ENCODE assay signal across 32 mouse cellular contexts in the genomic region with DNA sequence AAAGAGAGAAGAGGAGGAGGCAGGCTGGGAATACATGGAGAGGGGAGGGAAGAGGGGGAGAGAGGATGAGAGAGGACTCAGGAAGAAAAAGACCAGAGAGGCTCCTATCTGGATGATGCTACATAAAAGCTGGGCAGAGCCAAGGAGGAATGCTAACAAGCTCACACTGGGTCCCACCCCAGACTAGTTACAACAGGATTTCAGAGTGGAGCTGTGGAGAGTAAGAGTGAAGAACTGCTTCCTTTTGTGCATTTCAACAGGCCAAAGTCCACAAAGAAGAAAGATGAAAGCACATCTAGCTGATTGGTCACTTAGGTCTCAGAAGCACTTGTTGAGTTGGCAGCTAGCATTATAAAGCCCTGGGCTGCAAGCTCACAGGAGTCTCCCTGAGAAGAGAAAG. TPM values are rescaled to one million over a fixed set of nuclear protein-coding genes. Genes with fewer than 3 reads are reported as not detected.
DNase-seq lines count a peak whose midpoint lies in the region; ATAC-seq and TF ChIP-seq lines count a peak whose summit lies in the region.
"Had no signal": no experiment of that assay in that cellular context is flagged by ENCODE, and none has a peak within 500 bp of the region (broad histone marks: within the 10 kb centered on the region; RNA-seq: fewer than 3 reads in every experiment).

No protein-coding gene starts in this region.

- no peaks in the 10 kb centered on the region for H3K9me3 ChIP-seq in intestine, embryonic 15.5 days
- no peaks in the 10 kb centered on the region for H3K9me3 ChIP-seq in forebrain, postnatal 0 days (ENCODE audit: low read length)
- no peaks in the 10 kb centered on the region for H3K9me3 ChIP-seq in heart, embryonic 10.5 days
- no peaks in the 10 kb centered on the region for H3K9me3 ChIP-seq in midbrain, embryonic 14.5 days (ENCODE audit: control insufficient read depth, low read length)
- H3K9me3 ChIP-seq: embryonic facial prominence, embryonic 12.5 days; embryonic facial prominence, embryonic 15.5 days; hindbrain, embryonic 12.5 days; hindbrain, embryonic 15.5 days had no signal

- no peaks in the 10 kb centered on the region for H3K36me3 ChIP-seq in intestine, embryonic 15.5 days
- no peaks in the 10 kb centered on the region for H3K36me3 ChIP-seq in forebrain, postnatal 0 days (ENCODE audit: insufficient read depth)
- H3K36me3 ChIP-seq in heart, embryonic 10.5 days: peaks cover 4% of the 10 kb centered on the region; the same call in 1 of the 2 replicates
- no peaks in the 10 kb centered on the region for H3K36me3 ChIP-seq in midbrain, embryonic 14.5 days (ENCODE audit: control insufficient read depth, insufficient read depth, low read length)
- H3K36me3 ChIP-seq: hindbrain, embryonic 12.5 days; hindbrain, embryonic 15.5 days had no signal

- TF ChIP-seq CTCF in forebrain, postnatal 0 days (IDR thresholded peaks at IDR 0.05; ENCODE audit: low read depth): no peak

- no peak overlapping the region for H3K9ac ChIP-seq in intestine, embryonic 15.5 days
- H3K9ac ChIP-seq in forebrain, postnatal 0 days: no peak overlapping the region
- no peak overlapping the region for H3K9ac ChIP-seq in midbrain, embryonic 14.5 days (replicated peaks; ENCODE audit: low read length)
- H3K9ac ChIP-seq: embryonic facial prominence, embryonic 12.5 days; embryonic facial prominence, embryonic 15.5 days; hindbrain, embryonic 12.5 days; hindbrain, embryonic 15.5 days had no signal

- no peak overlapping the region for H3K27ac ChIP-seq in intestine, embryonic 15.5 days
- H3K27ac ChIP-seq in forebrain, postnatal 0 days (ENCODE audit: low read depth, low read length): no peak overlapping the region
- H3K27ac ChIP-seq in heart, embryonic 10.5 days: no peak overlapping the region
- no peak overlapping the region for H3K27ac ChIP-seq in midbrain, embryonic 14.5 days (replicated peaks; ENCODE audit: low read depth, low read length)
- H3K27ac ChIP-seq: embryonic facial prominence, embryonic 12.5 days; embryonic facial prominence, embryonic 15.5 days; hindbrain, embryonic 12.5 days; hindbrain, embryonic 15.5 days had no signal

- DNase-seq in ES-CJ7 (ENCODE audit: low read depth, low spot score) (peak; percentile 85), R1 (ENCODE audit: low read depth, low spot score) (peak; percentile 64)
- DNase-seq in large intestine, adult 2 months (ENCODE audit: low read depth, low spot score): peak; percentile 52
- no peak for DNase-seq in forebrain, postnatal 0 days
- DNase-seq in heart, embryonic 10.5 days (ENCODE audit: low spot score): no peak
- no peak for DNase-seq in midbrain, embryonic 14.5 days
- no peak for DNase-seq in testis, postnatal 14 days (ENCODE audit: low spot score)
- DNase-seq: adrenal gland, adult 8-10 months; adrenal gland, postnatal 36 days; B cell, adult 2 months; cerebellum, adult 18-20 months; cerebellum, adult 9-10 months; cerebellum, postnatal 25 days; gastrocnemius, postnatal 25 days; heart, adult 18-20 months had no signal

- no peaks in the 10 kb centered on the region for H3K27me3 ChIP-seq in intestine, embryonic 15.5 days (replicated peaks)
- no peaks in the 10 kb centered on the region for H3K27me3 ChIP-seq in forebrain, postnatal 0 days (ENCODE audit: insufficient read depth, low read length)
- H3K27me3 ChIP-seq in heart, embryonic 10.5 days (ENCODE audit: insufficient read depth, poor library complexity, severe bottlenecking): no peaks in the 10 kb centered on the region
- H3K27me3 ChIP-seq in midbrain, embryonic 14.5 days (ENCODE audit: control insufficient read depth, insufficient read depth, low read length): no peaks in the 10 kb centered on the region
- H3K27me3 ChIP-seq: CH12.LX; embryonic facial prominence, embryonic 12.5 days; embryonic facial prominence, embryonic 15.5 days; hindbrain, embryonic 12.5 days; hindbrain, embryonic 15.5 days had no signal

- H3K4me3 ChIP-seq in intestine, embryonic 15.5 days (replicated peaks): no peak overlapping the region
- H3K4me3 ChIP-seq in forebrain, postnatal 0 days (ENCODE audit: low read depth, low read length): no peak overlapping the region
- no peak overlapping the region for H3K4me3 ChIP-seq in heart, embryonic 10.5 days
- no peak overlapping the region for H3K4me3 ChIP-seq in midbrain, embryonic 14.5 days (replicated peaks; ENCODE audit: low read depth, low read length)
- H3K4me3 ChIP-seq: embryonic facial prominence, embryonic 12.5 days; embryonic facial prominence, embryonic 15.5 days; hindbrain, embryonic 12.5 days; hindbrain, embryonic 15.5 days had no signal

- no peak overlapping the region for H3K4me2 ChIP-seq in intestine, embryonic 15.5 days (replicated peaks)
- H3K4me2 ChIP-seq in forebrain, postnatal 0 days (ENCODE audit: low read depth): no peak overlapping the region
- H3K4me2 ChIP-seq in midbrain, embryonic 14.5 days (ENCODE audit: low read length): no peak overlapping the region
- H3K4me2 ChIP-seq: embryonic facial prominence, embryonic 12.5 days; embryonic facial prominence, embryonic 15.5 days; heart, embryonic 11.5 days; hindbrain, embryonic 12.5 days; hindbrain, embryonic 15.5 days had no signal

- peak; percentile 55; the same call in 1 of the 2 replicates for ATAC-seq in intestine, embryonic 15.5 days
- no peak for ATAC-seq in forebrain, postnatal 0 days
- no peak for ATAC-seq in midbrain, embryonic 14.5 days (ENCODE audit: low FRiP score, low TSS enrichment)
- ATAC-seq: activated CD4-positive, CD25-positive, alpha-beta regulatory T cell, adult 4 months; forebrain, embryonic 14.5 days had no signal

- H3K4me1 ChIP-seq in intestine, embryonic 15.5 days (replicated peaks): no peaks in the 10 kb centered on the region
- H3K4me1 ChIP-seq in forebrain, postnatal 0 days (ENCODE audit: insufficient read depth): no peaks in the 10 kb centered on the region
- H3K4me1 ChIP-seq in heart, embryonic 10.5 days: no peaks in the 10 kb centered on the region
- H3K4me1 ChIP-seq in midbrain, embryonic 14.5 days (ENCODE audit: control insufficient read depth, insufficient read depth, low read length): no peaks in the 10 kb centered on the region
- H3K4me1 ChIP-seq: embryonic facial prominence, embryonic 12.5 days; embryonic facial prominence, embryonic 15.5 days; hindbrain, embryonic 12.5 days; hindbrain, embryonic 15.5 days had no signal

RNA-seq across cellular contexts. Expression of a gene that starts 30.6 kb away (rescaled TPM):
- polyA plus RNA-seq in intestine, embryonic 15.5 days (2015; fragmentation: Nextera tagmentation; extraction: Ambion mirVana): 0.98 and 1.9 TPM in 2 replicates
- polyA plus RNA-seq in large intestine, adult 2 months (2012; rRNA removed): 0.93 and 13.1 TPM in 2 replicates
- 0.15 TPM in 1 of 2 replicates, not detected in the other for total RNA-seq in forebrain, postnatal 0 days (2014; rRNA removed)
- polyA plus RNA-seq in forebrain, postnatal 0 days (2015; fragmentation: Nextera tagmentation; extraction: Ambion mirVana): not detected in 2 replicates
- 0.07 and 0.09 TPM in 2 replicates for polyA plus RNA-seq in heart, embryonic 10.5 days (2016; fragmentation: Nextera tagmentation; extraction: Ambion mirVana)
- not detected in 2 replicates for polyA plus RNA-seq in midbrain, embryonic 14.5 days (2014; fragmentation: Nextera tagmentation; extraction: Ambion mirVana)
- total RNA-seq: common myeloid progenitor, adult 5-6 weeks; gastrocnemius, adult 8-10 months; gastrocnemius, postnatal 25 days; heart, postnatal 25 days; hematopoietic stem cell, adult 5-6 weeks had no signal
- polyA plus RNA-seq: activated CD4-positive, CD25-positive, alpha-beta regulatory T cell, adult 4 months; embryonic facial prominence, embryonic 12.5 days; embryonic facial prominence, embryonic 15.5 days; forebrain, embryonic 11.5 days; forebrain, embryonic 14.5 days; gonadal fat pad, adult 2 months; heart, embryonic 14.5 days; heart, postnatal 0 days; hindbrain, embryonic 12.5 days had no signal

RNA-seq across cellular contexts. Expression of a gene that starts 45.6 kb away (rescaled TPM):
- 45.1 and 55.5 TPM in 2 replicates for polyA plus RNA-seq in intestine, embryonic 15.5 days (2015; fragmentation: Nextera tagmentation; extraction: Ambion mirVana)
- polyA plus RNA-seq in large intestine, adult 2 months (2012; rRNA removed): 1.3 and 1.9 TPM in 2 replicates
- 4.7 and 8.1 TPM in 2 replicates for total RNA-seq in forebrain, postnatal 0 days (2014; rRNA removed)
- 2.7 and 4.8 TPM in 2 replicates for polyA plus RNA-seq in forebrain, postnatal 0 days (2015; fragmentation: Nextera tagmentation; extraction: Ambion mirVana)
- 40.2 and 60.3 TPM in 2 replicates for polyA plus RNA-seq in heart, embryonic 10.5 days (2016; fragmentation: Nextera tagmentation; extraction: Ambion mirVana)
- polyA plus RNA-seq in midbrain, embryonic 14.5 days (2014; fragmentation: Nextera tagmentation; extraction: Ambion mirVana): 6.2 and 13.8 TPM in 2 replicates

Comparison
In these comparisons a context has a peak if more than half of its experiments do, and no peak if none do; other contexts are left out.
1. DNase-seq: peak in ES-CJ7 (single experiment), R1 (single experiment) and large intestine, adult 2 months (single experiment); none in forebrain, postnatal 0 days (single experiment), heart, embryonic 10.5 days (single experiment), midbrain, embryonic 14.5 days (single experiment) and testis, postnatal 14 days (single experiment).